Mouse (Mus musculus): Measurements from ENCODE around the gene Rrp36. TPM values are rescaled to one million over a fixed set of nuclear protein-coding genes. Genes with fewer than 3 reads are reported as not detected.
A peak's percentile ranks its signal among the peaks of the same experiment; 100 is the strongest.

The Rrp36 gene
- total RNA-seq, 2 experiments from 2014 or later, result 17.2 to 19.7 TPM

DNA sequence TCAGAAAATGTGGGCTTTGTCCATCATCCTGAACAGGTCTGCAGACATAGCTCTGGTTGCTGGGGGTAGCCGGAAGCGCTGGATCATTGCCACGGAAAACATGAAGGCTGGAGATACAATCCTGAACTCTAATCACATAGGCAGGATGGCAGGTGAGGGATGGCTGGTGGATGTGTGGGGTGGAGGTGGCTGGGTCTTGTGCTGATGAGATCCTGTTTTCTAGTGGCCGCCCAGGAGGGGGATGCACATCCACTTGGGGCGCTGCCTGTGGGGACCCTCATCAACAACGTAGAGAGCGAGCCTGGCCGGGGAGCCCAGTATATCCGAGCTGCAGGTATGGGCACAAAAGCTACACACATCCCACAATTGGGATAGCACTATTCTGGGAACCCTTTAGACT, 25.7 kb downstream of the Rrp36 start:
- no peak for DNase-seq (ENCODE audit: low spot score in 2 of 2)

DNA sequence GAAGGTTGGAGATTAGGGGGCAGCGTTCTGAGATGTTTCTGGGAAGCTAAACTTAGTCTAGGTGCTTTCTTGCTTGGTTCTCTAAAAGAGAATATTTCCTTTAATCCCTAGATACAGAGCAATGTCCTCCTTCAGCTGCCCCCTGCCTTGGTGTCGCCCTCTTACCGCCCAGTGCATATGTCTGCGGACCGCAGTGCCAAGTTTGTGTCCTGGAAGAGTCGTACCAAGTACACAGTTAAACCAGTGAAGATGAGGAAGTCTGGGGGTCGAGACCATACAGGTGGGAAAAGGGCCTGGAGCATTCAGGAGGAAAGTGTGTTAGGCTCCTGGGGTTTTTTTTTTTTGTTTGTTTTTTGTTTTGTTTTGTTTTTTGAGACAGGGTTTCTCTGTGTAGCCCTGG, 26.9 kb downstream of the Rrp36 start:
- no peak for DNase-seq (ENCODE audit: low spot score in 2 of 2)

DNA sequence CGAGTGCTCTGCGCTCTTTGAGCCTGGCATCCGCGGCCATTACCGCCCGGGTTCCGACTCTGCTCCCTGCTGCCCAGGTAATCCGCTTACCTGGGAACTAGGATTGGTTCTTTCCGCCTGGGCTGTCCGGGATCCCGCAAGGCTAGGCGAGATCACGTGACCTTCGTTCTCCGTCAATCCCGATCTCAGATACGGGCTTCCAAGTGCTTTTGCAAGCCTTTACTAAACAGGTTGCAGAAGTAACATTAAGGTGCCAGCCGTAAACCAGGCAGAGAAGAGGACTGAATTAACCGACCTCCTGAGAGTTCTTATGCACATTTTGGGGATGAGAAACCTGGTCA, 27.9 kb downstream of the Rrp36 start:
- no peak for DNase-seq (ENCODE audit: low spot score in 2 of 2)

DNA sequence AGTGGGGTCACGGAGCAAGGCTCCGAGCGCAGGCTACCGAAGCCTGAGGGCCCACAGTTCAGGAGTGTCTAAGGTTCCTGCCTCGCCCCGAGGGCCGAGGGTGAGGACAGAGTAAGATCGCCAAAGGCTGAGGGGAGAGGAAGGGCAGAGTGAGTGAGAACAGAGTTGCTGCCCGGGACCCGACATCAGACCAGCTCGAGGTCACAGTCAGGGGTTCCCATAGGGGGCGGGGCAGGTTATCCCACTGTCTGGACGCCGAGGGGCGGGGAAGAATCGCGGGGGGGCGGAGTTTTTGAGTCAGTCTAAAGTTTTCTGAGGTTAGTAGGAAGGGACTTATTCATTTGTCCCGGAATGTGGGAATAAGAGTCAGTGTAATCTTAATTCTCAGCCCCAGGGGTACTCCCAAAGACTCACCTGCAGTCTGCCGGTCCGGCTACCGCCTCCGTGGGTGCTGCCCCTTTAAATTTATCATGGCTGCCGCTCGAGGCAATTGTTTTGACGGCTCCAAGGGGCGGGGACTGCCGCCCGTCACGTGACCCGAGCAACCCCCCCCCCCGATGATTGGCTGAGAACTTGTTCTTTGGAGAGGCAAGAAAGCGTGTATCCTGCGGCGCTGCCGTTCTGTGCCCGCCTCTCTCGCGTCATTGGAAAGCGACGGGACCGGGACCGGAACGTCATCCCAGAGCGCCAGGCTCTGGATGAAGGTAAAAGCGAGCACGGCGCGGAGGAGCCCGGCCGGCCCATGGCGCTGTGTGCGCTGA, 28.4 kb downstream of the Rrp36 start, which contains the start of the genes Klc4 and Mrpl2:
TSS of gene Klc4 (minus strand) at position 462 of the 761 bp plus-strand sequence.
TSS of gene Mrpl2 (plus strand) at position 669 of the 761 bp plus-strand sequence.
- DNase-seq (ENCODE audit: low spot score in 2 of 2), result peak; percentile 97 to 100

DNA sequence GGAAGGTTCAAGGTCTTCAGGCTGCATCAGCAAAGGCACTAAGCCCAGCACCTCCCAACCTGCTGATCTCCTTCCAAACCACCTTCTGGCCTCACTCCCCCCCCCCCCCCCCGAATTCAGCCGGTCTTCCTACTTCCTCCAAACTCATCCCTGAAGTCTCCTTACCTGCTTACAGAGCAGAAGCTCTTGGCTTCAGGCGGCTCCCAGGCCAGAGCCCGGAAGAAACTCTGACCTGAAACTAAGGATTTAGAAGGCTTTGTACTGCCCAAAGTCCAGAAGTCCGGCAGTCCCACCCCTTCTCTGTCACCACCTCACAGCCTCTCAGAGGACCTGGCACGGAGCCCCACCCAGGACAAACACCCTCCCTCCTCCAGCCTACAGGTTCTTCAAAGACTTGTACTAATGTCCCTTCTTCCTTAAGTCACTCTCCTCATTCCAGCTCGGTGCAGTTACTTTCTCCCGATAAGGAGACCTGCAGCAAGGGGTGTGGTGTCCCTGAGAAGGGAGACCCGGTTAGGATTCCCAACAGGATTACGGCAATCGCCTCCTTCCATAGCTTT, 29.2 kb downstream of the Rrp36 start:
- DNase-seq (ENCODE audit: low spot score in 2 of 2), result no peak

DNA sequence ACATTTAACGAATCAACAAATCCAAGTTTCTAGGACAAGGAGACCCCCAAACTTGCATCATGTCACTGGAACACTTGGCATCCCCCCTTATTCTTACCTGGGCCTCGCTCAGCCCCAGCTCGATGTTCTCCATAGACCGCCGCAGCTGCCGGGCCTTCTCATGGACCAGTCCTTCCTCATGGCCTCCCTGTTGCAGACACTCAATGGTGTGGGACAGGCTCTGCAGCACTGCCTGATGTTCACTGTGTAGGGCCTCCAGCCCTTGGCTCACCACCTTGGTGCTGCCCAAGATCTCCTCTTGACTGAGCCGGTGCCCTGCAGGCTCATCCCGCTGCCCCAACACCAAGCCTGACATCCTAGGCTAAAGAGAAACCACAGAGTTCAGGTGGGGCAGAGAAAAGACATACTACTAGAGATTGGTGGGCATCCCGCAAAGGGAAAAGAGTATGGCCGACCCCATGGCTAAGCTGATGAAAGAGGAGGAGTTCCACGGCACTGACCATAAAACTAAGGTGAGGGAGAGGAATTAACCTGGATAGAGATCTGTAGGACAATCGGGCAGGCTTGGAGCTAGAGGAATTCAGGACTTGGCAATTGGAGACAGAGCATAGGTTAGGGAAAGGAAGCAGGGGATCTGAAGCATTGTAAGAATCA, 29.9 kb downstream of the Rrp36 start:
- no peak for DNase-seq (ENCODE audit: low spot score in 2 of 2)

DNA sequence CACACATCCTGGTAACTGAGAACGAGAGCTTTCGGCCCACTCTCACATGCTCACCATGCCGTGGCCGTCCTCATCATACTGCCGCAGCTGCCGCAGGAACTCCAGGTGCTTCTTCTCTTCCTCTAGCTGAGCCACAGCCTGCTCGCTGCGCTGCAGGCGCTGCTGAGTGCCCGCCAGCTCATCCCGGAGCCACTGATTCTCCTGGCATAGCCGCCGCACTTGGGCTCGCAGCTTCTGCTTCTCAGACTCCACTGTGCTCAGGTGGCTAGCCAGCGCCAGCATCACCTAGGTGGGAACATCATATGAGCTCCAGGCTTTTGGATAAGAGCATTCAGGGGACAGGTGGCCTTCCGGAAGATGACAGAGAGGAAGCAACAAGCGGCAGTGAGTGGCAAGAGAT, 32.1 kb downstream of the Rrp36 start:
- no peak for DNase-seq (ENCODE audit: low spot score in 2 of 2)

DNA sequence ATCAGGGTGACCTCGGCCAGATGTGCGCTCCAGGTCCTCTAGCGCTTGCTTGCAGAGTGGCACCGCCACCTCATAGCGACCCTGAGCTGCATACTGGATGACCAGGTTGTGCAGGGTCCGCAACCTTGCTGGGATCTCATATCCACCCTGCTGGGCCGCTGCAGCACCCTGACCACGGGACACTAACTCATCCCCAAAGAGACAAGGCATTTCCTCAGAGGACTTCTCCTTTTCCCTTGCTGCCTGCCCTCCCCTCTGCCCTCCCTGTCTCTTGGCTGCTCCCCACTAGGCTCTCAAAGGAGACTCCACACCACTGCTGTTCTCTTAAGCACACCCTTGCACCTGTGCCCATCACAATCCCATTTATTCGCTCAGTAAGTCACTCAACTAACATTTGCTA, 34.2 kb downstream of the Rrp36 start:
- DNase-seq (ENCODE audit: low spot score in 2 of 2), result no peak

DNA sequence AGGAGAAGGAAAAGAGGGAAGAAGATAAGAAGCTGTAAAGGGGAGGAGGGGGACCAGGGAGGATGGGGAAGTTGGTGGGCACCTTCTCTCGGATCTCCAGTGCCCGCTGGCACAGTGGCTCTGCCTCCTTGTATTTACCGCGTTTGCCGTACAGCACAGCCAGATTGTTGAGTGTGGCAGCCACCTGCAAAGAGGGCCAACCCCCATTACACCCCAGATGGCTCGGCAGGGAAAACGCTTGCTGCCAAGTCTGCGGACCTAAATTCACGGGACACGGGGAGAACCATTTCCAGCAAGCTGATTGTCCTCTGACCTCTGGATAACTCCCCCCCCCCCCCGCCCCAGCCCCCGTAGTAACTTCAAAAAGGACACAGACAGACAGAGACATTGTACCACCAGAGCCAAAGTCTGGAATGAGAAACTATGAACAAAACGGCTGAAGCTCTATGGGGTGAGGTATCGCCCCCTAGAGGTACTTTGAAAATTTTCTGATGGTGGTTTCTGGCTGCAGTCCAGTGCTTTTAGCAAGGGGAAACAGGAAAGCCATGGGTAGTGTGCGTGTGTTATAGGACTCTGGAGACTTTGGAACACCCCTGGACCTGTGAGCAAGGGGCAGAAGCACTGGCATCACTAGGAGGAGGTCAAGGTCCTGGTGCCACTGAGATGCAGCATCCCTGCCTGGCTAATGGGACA, 37.2 kb downstream of the Rrp36 start:
- DNase-seq (ENCODE audit: low spot score in 2 of 2), result peak; percentile 53 to 87

DNA sequence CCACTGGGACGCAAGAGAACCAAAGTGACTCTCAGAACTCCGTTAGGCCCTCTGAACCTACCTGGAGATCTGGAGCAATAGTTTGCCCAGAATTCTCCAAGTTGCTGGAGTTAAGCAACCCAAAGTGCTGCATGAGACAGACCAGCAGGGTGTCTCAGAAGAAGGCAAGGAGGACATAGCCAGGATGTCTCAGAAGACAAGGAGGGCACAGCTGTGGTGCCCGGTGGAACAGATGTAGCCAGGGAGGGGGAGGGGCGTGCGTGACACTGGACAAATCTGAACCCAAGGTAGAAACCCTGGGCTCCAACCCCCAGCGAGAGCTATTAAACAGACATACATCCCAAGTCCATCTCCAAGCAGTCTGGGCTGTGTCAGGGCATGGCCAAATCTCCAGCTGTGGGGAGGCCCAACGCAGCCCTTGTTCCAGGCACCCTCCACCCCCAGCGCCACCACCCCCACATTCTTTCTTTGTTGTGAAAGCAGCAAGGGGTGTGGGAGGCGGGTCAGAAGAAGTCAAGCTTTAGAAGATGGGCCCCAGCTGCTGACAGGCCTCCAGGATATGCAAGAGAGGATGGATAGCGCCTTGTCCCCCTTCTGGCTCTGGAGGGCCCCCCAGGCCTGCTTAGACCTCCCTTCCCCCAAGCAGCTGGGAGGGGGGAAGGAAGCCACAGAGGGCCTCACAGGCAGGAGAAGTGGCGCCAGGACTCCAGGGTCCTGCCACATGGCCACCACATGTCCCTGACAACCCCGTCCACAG, 44.3 kb downstream of the Rrp36 start:
- no peak for DNase-seq (ENCODE audit: low spot score in 2 of 2)

DNA sequence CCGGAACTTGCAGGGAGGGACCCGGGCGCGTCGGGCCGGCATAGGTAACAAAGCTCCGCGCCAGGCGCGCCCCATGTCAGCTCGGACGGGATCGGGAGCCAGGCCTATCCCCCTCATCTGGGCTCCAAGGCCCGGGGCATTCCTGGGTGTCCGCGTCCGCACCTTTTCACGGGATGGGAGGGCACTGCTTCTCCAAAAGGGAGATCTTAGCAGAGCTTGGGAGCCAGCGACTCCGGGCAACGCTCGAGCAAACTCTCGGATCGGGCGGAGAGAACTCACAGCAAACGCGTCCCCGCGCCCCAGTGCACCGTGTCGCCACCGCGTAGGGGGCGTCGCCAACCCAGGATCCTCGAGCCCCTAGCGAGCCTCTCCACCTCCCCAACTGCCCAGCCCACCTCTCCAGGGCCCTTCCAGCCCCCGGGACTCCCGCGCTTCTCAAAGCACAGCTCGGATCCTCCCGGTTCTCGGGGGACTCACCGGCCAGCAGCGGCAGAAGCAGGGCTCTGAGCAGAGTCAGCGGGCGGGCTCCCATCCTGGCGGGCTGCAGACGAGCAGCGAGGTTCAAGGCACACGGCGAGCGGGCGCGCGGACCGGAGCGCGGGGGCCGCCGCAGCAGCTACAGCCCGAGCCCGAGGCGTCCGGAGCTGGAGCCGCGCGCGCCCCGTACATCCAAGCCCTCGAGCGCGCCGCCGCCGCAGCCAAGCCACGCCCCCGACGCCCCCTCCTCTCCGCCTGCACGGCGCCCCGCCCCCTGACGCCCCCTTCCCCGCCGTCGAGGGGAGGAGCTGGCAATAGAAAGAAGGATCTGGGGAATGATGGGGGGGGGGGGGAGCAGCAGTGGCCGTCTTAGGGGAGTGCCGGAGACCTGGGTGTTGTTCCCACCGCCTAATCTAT, 45.1 kb downstream of the Rrp36 start, which contains the start of gene Ptk7:
TSS of gene Ptk7 (minus strand) at position 714 of the 894 bp plus-strand sequence.
- DNase-seq (ENCODE audit: low spot score in 2 of 2), result peak in 1 of 2 experiments; percentile 71

DNA sequence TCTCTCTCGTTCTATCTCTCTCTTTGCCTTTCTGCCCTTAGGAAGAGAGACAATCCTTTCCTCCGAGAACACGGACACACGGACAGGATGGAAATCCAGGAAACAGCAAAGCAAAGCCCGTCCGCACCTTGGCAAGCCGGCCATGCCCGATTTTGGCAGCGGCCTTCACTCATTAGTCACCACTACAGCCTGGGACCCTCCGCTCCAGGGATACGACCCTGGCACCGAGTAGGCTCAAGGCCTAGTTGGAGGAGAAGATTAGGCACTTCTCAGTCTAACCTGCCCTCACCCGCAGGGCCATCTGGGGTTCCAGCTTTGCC, 45.7 kb downstream of the Rrp36 start:
- no peak for DNase-seq (ENCODE audit: low spot score in 2 of 2)

DNA sequence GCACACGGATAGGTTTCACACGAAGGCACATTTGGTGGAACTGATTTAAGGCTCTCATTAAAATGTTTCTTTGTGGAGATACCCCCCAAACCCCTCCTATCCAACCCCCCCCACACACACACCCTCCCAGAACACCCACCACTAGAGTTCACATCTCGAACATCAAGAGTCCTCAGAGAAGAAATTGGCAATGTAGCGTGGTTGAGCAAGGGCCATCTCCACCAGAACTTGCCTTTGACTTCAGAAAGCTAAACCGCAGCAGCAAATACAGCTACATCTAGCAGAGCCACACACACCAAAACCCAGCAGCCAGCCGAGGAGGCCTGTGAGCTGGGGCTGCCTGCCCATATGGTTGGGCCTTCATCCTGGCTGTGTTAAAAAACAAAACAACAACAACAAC, 46.7 kb downstream of the Rrp36 start:
- DNase-seq (ENCODE audit: low spot score in 2 of 2), result no peak

DNA sequence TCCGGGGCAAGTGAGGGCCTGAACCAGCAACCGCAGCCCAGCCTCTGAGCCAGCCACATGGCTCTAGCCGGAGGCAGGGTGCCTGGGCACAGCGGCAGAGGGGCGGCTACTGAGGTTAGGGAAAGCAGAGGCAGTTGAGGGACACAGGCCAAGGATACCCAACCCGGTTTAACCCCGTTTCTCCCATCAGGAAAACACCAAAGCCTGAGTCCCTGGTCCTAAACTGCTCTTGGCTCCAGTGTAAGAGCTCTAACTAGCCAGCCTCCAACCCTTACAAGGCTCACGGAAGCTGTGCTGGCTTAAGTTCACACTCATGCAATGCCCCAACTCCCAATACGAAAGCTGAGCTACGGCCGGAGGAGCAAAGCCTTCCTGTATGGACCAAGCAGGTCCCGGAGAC, 49.6 kb downstream of the Rrp36 start:
- no peak for DNase-seq (ENCODE audit: low spot score in 2 of 2)

DNA sequence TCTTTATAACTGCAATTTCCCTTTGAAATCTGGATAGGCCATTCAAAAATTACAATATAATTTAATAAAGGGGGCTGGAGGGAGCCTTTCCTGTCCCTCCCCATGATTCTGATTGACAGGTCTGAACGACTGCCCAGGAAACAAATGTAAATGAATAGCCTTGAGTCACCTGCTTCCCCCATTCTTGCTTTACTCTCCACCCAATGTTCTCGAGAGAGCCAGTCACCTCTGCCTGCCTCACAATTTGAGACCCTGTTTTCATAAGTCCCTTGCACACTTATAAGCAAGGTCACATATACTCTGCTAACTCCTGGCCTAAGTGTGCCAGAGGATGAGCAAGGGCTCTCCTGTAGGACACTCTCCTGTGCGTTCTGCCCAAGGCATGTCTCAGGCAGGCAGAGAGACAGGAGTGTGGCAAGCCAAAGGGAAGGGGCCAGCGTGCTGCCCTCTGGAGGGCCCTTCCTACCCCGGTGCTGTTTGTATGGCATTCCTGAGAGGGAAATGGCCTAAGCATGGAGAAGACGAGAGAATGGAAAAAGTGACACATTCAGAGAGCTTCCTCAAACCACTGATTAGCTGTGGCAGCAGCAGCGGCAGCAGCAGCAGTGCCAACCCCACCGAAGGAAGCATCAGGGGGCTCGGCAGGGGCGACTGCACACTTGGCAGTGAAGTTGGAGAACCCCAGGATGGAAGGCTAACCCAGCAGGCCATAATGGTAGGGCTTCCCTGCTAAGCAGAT, 50.2 kb downstream of the Rrp36 start:
- no peak for DNase-seq (ENCODE audit: low spot score in 2 of 2)

DNA sequence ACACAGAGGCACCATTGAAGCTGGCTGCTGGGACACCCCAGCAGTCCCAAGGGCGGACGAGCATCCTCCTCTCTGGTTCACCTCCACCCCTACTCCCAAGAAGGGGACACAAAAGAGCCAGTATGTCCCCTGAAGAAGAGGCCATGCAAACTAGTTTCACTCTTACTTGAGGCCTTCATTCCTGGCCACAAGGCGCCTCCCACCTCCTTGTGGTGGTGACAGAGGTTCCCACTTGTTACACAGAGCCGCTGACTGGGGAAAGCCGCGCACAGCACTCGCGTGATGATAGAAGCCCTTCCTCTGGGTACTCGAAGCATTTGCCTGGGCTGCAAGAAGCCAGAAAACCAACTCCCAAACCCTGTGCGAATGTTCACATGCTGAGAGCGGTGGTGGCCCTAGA, 51.9 kb downstream of the Rrp36 start:
- no peak for DNase-seq (ENCODE audit: low spot score in 2 of 2)

DNA sequence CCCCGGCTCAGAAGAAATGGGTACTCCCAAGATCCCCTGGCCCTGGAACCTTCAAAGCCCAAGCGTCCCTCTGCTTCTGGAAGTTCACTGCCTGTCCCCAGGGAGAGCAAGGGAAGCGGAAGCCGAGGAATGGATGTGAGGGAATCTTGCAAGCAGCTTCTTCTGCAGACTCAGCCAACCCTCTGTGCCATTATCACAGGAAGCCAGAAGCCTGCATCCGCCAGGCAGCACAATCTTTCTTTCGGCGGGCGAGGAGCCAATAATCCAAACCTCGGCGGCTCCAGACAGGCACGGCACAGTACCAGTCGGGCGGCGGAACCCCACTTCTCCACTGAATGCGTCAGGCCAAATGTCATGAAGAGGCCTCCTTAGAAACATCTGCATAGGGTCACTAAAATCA, 52.8 kb downstream of the Rrp36 start:
- peak; percentile 35 to 60 for DNase-seq (ENCODE audit: low spot score in 2 of 2)

DNA sequence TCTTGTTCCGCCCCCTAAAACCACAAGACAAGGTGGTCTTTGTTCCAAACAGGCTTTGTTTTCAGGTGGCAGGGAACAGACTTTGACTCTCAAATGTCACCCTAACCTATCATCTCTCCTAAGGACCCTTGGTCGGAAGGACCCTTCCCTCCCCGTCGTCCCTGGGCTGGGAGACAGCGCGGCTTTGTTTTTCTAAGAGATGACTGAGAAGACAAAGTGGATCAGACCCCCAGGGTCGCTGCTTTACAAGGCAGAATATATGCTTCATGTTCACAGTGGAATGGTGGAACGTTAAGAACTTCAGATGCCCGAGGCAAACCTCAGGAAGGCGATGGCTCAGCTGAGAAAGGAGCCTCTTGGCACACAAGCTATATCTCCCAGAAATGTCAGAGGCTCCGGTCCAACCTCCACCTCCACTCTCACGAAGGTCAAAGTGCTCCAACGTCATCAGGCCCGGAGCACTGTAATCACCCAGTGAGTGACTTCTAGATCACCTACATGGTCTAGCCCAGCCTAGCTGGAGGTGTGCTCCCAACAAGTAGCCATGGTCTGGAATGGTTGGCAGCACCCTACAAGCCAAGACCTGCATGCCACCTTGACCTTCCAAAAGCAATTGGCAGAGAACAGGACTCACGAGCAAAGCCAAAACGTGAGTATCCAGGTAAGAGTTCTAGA, 54.3 kb downstream of the Rrp36 start:
- no peak for DNase-seq (ENCODE audit: low spot score in 2 of 2)
